Mouse (Mus musculus) stomach, embryonic 14.5 days (tissue): ENCODE results near the gene Ywhae. TPM values are rescaled to one million over a fixed set of nuclear protein-coding genes. Genes with fewer than 3 reads are reported as not detected.

ENCODE experiments used
- ATAC-seq: fragments of 200-750 bp; cut with Nextera tagmentation; 2 replicates; pipeline ENCODE4 v1.8.0; 2017; ENCODE audit warnings: low read depth, moderate TSS enrichment; ENCODE audit not compliant: insufficient number of reproducible peaks, insufficient read depth, low FRiP score
- H3K27ac ChIP-seq: fragments of 300-500 bp; sonication (generic); 2 replicates; pipeline ENCODE4 v1.5.1; 2014; ENCODE audit warnings: mild to moderate bottlenecking, low read length, moderate library complexity, mixed read lengths
- H3K27me3 ChIP-seq: fragments of 300-500 bp; sonication (generic); 2 replicates; pipeline ENCODE4 v1.6.1; 2014; ENCODE audit warnings: low read length, control low read depth, mixed read lengths; ENCODE audit not compliant: control insufficient read depth, insufficient read depth
- H3K36me3 ChIP-seq: fragments of 300-500 bp; sonication (generic); 2 replicates; pipeline ENCODE4 v1.6.1; 2014; ENCODE audit warnings: mild to moderate bottlenecking, control low read depth, low read length, moderate library complexity, mixed read lengths; ENCODE audit not compliant: control insufficient read depth, insufficient read depth
- H3K4me1 ChIP-seq: fragments of 300-500 bp; sonication (generic); 2 replicates; pipeline ENCODE4 v1.6.1; 2014; ENCODE audit warnings: low read length, control low read depth, mixed read lengths; ENCODE audit not compliant: control insufficient read depth, insufficient read depth
- H3K4me2 ChIP-seq: fragments of 300-500 bp; sonication (generic); replicated peaks from 2 replicates; pipeline ENCODE4 v1.6.1; 2014; ENCODE audit warnings: low read depth, low read length, control low read depth
- H3K4me3 ChIP-seq: fragments of 300-500 bp; sonication (generic); 2 replicates; pipeline ENCODE4 v1.5.1; 2014; ENCODE audit warnings: low read depth, low read length, control low read depth
- H3K9ac ChIP-seq: fragments of 300-500 bp; sonication (generic); replicated peaks from 2 replicates; pipeline ENCODE4 v1.6.1; 2014; ENCODE audit warnings: low read depth, mild to moderate bottlenecking, control low read depth, low read length, moderate library complexity, mixed read lengths
- H3K9me3 ChIP-seq: fragments of 300-500 bp; sonication (generic); 2 replicates; pipeline ENCODE4 v1.6.1; 2016; ENCODE audit warnings: low read depth, low read length, control low read depth; ENCODE audit not compliant: control insufficient read depth
- WGBS: fragments of 180-500 bp; shearing (Covaris S2); extraction: QIAGEN DNeasy Blood & Tissue Kit; methylation state at CpG from one replicate; pipeline ENCODE4 v1.1.7; 2014; 5-methylcytosine and 5-hydroxymethylcytosine counted together
- polyA plus RNA-seq: library from polyadenylated mRNA; unstranded; fragments of >200 nt; fragmentation: Nextera tagmentation; extraction: Ambion mirVana; gene quantifications from 2 replicates; pipeline ENCODE4 v1.2.1, GENCODE M21; 2014

Gene Ywhae
- polyA plus RNA-seq, 1 experiment from 2014 or later: 887 TPM

DNA sequence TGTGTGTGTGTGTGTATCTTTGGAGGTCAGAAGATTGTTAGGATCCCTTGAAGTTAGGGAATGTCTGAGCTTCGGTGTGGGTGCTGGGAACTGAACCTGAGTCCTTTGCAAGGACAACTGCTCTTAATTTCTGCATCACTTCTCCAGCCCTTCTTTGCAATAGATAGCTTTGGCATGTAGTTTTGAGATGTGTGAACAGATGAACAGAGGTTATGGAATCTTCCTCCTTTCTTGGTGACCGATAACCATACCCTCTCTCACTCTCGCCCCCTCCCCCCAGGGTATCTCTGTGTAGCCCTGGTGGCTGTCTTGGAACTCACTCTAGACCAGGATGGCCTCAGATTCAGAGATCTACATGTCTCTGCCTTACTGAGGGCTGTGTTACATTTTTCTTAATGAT is 12.1 kb downstream of the Ywhae start:
- H3K9ac ChIP-seq: no peak overlapping the region
- H3K4me3 ChIP-seq: no peak overlapping the region

DNA sequence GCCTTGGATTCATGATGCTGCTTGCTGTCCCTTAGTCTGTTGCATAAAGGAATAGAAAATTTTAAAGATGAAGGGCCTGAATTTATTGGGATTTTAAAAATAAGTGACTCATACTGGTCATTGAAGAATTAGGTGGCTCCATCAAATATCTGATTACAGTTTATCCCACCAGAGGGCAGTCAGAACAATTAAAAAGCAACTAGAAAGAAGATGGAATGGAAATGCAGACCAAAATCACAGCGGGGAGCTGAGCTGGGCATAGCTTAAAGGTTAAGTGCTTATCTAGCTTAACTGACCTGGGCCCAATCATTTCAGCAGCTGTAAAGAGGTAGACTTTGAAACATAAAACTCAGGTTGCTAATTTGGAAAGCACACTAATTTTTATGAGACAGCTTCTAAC is 17.9 kb downstream of the Ywhae start:
- no peak overlapping the region for H3K4me3 ChIP-seq
- H3K36me3 ChIP-seq: peaks cover 23% of the 10 kb centered on the region
- no peak overlapping the region for H3K9ac ChIP-seq
- H3K9me3 ChIP-seq: no peaks in the 10 kb centered on the region
- no peak overlapping the region for H3K27ac ChIP-seq
- peaks cover 4% of the 10 kb centered on the region; the same call in 1 of the 2 replicates for H3K4me1 ChIP-seq
- H3K4me2 ChIP-seq: no peak overlapping the region
- 81% methylated on average over 1 of the region's 1 CpGs for WGBS
- no peak for ATAC-seq
- no peaks in the 10 kb centered on the region for H3K27me3 ChIP-seq

More for the DNA sequence above, 12.1 kb downstream of the Ywhae start:
- Histone ChIP-seq H3K27ac (no peak overlapping the region), H3K27me3 (no peaks in the 10 kb centered on the region), H3K4me2 (no peak overlapping the region), H3K36me3 (peaks cover 4% of the 10 kb centered on the region; the same call in 1 of the 2 replicates), H3K9me3 (no peaks in the 10 kb centered on the region), H3K4me1 (peaks cover 7% of the 10 kb centered on the region; the same call in 1 of the 2 replicates)
- 92% methylated on average over 3 of the region's 3 CpGs for WGBS
- ATAC-seq: no peak

DNA sequence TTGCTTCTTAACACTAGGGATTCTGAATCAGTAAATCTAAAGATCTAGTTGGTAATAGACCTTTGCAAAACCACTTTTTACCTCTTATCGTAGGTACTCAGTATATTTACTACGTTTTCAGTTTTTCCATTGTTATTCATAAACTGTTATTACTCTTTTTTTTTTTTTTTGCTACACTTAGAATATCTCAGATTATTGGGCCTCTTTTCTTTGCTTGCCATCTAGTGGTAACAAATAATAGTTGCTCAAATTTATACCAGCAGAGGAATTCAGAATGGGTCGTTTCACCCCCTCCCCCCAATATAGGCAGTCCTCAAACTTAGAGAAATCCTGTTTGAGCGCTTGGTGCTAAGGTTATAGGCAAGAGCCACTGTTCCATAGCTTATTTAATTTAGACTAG is 18.4 kb downstream of the Ywhae start:
- Histone ChIP-seq H3K4me2 (no peak overlapping the region), H3K27ac (no peak overlapping the region), H3K4me1 (peaks cover 4% of the 10 kb centered on the region; the same call in 1 of the 2 replicates), H3K27me3 (no peaks in the 10 kb centered on the region), H3K9ac (no peak overlapping the region), H3K4me3 (no peak overlapping the region), H3K9me3 (no peaks in the 10 kb centered on the region), H3K36me3 (peaks cover 25% of the 10 kb centered on the region)
- no peak for ATAC-seq
- WGBS: 73% methylated on average over 4 of the region's 4 CpGs

DNA sequence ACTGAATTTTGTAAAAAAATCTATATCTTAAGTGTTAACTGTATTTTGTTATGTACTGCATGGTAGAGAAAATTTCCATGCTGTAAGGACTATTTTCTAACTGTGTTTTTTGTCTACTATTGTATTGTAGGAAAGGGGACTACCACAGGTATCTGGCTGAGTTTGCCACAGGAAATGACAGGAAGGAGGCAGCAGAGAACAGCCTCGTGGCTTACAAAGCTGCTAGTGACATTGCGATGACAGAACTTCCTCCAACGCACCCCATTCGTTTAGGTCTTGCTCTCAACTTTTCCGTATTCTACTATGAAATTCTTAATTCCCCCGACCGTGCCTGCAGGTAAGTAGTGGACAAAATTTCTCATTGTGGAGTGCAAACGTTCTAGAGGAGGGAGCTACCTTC is 24.0 kb downstream of the Ywhae start:
- ATAC-seq: no peak
- Histone ChIP-seq H3K4me2 (no peak overlapping the region), H3K9me3 (no peaks in the 10 kb centered on the region), H3K36me3 (peaks cover 66% of the 10 kb centered on the region), H3K27me3 (no peaks in the 10 kb centered on the region), H3K4me1 (no peaks in the 10 kb centered on the region), H3K4me3 (no peak overlapping the region), H3K27ac (no peak overlapping the region), H3K9ac (no peak overlapping the region)
- WGBS: 84% methylated on average over 8 of the region's 8 CpGs

DNA sequence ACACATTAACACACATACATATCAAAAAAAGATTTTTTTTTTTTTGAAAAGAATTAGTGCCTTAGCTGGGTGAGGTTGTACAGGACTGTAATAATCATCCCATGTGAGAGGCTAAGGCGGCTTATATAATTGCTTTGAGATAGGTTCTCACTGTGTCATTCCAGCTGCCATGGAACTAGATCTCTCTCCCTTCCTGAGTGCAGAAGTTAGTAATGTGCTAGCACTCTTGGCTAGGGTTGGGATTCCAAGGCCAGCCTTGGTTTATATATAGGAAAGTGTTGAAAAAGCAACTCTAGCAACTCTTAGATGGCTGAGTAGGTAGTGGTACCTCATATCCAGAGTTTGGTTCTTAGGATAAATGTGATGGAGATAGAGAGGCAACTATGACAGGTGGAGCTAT is 25.9 kb downstream of the Ywhae start:
- no peaks in the 10 kb centered on the region for H3K9me3 ChIP-seq
- no peak for ATAC-seq
- peaks cover 56% of the 10 kb centered on the region for H3K36me3 ChIP-seq

DNA sequence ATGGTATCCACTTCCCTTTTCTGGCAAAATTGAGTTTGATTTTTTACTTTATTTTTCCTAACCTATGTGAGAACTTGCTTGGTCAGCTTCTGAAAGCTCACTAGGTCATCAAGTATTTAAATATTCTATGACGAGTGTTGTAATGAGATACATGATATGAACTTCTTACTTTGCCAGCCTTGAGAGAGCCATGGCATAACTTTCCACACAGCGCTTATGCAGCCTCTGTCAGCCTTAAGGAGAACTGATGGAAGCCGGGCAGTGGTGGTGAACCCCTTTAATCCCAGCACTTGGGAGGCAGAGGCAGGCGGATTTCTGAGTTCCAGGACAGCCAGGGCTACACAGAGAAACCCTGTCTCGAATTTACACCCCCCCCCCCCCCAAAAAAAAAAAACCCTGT is 28.1 kb downstream of the Ywhae start:
- Histone ChIP-seq H3K9ac (no peak overlapping the region), H3K27me3 (no peaks in the 10 kb centered on the region), H3K4me2 (no peak overlapping the region), H3K27ac (no peak overlapping the region), H3K36me3 (peaks cover 72% of the 10 kb centered on the region), H3K9me3 (no peaks in the 10 kb centered on the region), H3K4me1 (no peaks in the 10 kb centered on the region), H3K4me3 (no peak overlapping the region)
- no peak for ATAC-seq
- WGBS: 92% methylated on average over 5 of the region's 5 CpGs

More for the DNA sequence above, 25.9 kb downstream of the Ywhae start:
- Histone ChIP-seq H3K9ac (no peak overlapping the region), H3K4me2 (no peak overlapping the region), H3K4me3 (no peak overlapping the region), H3K27me3 (no peaks in the 10 kb centered on the region), H3K27ac (no peak overlapping the region), H3K4me1 (no peaks in the 10 kb centered on the region)
- WGBS: 94% methylated on average over 1 of the region's 1 CpGs

DNA sequence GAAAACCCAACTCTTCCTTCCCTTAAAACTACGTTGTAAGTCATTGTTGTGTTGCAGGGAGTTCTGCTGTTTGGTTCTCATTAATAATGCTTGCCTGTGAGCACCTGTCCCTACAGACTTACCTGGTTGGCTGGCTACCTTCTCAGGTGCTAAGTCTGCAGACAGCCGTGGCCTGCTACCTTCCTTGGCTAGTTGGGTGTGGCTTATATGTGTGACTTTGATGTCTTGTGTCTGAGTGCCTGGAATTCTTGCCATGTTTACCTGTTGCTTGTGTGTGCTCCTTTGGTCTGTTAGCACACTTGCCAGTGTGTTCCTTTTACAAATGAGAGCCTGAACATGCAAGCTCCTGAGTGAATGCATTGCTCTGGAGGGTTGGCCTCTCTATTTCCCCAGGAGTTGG is 30.0 kb downstream of the Ywhae start:
- Histone ChIP-seq H3K27ac (no peak overlapping the region), H3K36me3 (peaks cover 74% of the 10 kb centered on the region), H3K4me1 (no peaks in the 10 kb centered on the region), H3K4me3 (no peak overlapping the region), H3K27me3 (no peaks in the 10 kb centered on the region), H3K9me3 (no peaks in the 10 kb centered on the region), H3K9ac (no peak overlapping the region), H3K4me2 (no peak overlapping the region)
- WGBS: 67% methylated on average over 2 of the region's 2 CpGs
- ATAC-seq: no peak

DNA sequence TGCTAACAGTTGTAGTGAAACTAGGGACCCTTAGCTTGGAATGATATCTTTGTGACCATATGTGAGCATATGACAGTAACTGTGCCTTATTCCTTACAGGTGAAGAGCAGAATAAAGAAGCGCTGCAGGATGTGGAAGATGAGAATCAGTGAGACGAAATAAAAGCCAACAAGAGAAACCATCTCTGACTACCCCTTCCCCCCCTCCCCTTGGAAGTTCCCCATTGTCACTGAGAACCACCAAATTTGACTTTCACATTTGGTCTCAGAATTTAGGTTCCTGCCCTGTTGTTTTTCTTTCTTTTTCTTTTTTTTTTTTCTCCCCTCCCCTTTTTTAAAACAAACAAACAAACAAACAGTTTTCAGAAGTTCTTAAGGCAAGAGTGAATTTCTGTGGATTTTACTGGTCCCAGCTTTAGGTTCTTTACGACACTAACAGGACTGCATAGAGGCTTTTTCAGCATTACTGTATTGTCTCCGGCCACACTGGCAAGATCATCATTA is 31.9 kb downstream of the Ywhae start:
- no peaks in the 10 kb centered on the region for H3K9me3 ChIP-seq
- no peak overlapping the region for H3K27ac ChIP-seq
- H3K9ac ChIP-seq: no peak overlapping the region
- no peaks in the 10 kb centered on the region for H3K27me3 ChIP-seq
- H3K36me3 ChIP-seq: peaks cover 59% of the 10 kb centered on the region
- H3K4me2 ChIP-seq: no peak overlapping the region
- H3K4me3 ChIP-seq: no peak overlapping the region
- ATAC-seq: no peak
- 86% methylated on average over 4 of the region's 4 CpGs for WGBS
- no peaks in the 10 kb centered on the region; the same call in 1 of the 2 replicates for H3K4me1 ChIP-seq

DNA sequence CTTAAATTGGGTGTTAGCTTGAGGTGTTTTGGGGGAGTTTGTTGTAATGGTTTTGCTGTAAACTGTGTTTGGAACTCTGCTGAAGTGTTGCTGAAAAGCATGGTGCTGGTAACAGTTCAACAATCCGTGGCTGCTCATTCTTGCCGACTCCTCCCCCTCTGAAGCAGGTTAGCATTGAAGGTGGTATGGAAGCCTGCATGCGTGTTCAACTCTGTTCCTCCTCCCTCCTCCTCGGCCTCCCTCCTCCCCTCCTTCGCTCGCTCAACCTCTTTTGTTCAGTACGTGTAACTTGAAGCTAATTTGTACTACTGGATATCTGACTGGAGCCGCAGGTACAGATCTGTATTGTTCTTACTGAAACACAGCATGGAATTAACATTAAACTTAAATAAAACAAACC is 32.5 kb downstream of the Ywhae start:
- no peaks in the 10 kb centered on the region for H3K27me3 ChIP-seq
- H3K4me1 ChIP-seq: no peaks in the 10 kb centered on the region; the same call in 1 of the 2 replicates
- H3K27ac ChIP-seq: no peak overlapping the region
- H3K4me2 ChIP-seq: no peak overlapping the region
- no peak overlapping the region for H3K9ac ChIP-seq
- WGBS: 84% methylated on average over 8 of the region's 8 CpGs
- no peaks in the 10 kb centered on the region for H3K9me3 ChIP-seq
- H3K4me3 ChIP-seq: no peak overlapping the region
- ATAC-seq: no peak
- peaks cover 53% of the 10 kb centered on the region for H3K36me3 ChIP-seq
